Mouse (Mus musculus) hindbrain, embryonic 14.5 days (tissue): ENCODE measurements around the gene Arl6ip1. TPM values are rescaled to one million over a fixed set of nuclear protein-coding genes. Genes with fewer than 3 reads are reported as not detected.
"Not testable (repeated sequence)": the region's sequence is repeated elsewhere in the genome, so short reads cannot be mapped to it uniquely, and the experiment has no call there.

Experiments used
- ATAC-seq: fragments of 200-750 bp; cut with Nextera tagmentation; 2 replicates; pipeline ENCODE4 v1.8.0; 2017; ENCODE audit warnings: moderate number of reproducible peaks, mild to moderate bottlenecking, moderate TSS enrichment, moderate library complexity; ENCODE audit not compliant: low FRiP score
- DNase-seq: peaks from one replicate; pipeline ENCODE4 v3.0.0-alpha.2; 2015; ENCODE audit warnings: low spot score
- H3K27ac ChIP-seq: fragments of 300-500 bp; sonication (generic); 2 replicates; pipeline ENCODE4 v1.5.1; 2014; ENCODE audit warnings: mild to moderate bottlenecking, moderate library complexity
- H3K27me3 ChIP-seq: fragments of 300-500 bp; sonication (generic); 2 replicates; pipeline ENCODE4 v1.6.1; 2014; ENCODE audit warnings: mild to moderate bottlenecking, low read length, mixed read lengths; ENCODE audit not compliant: control insufficient read depth, insufficient read depth
- H3K36me3 ChIP-seq: fragments of 300-500 bp; sonication (generic); replicated peaks from 2 replicates; pipeline ENCODE4 v1.6.1; 2014; ENCODE audit not compliant: control insufficient read depth, insufficient read depth
- H3K4me1 ChIP-seq: fragments of 300-500 bp; sonication (generic); replicated peaks from 2 replicates; pipeline ENCODE4 v1.6.1; 2014; ENCODE audit warnings: antibody characterized with exemption, low read length, mixed read lengths; ENCODE audit not compliant: control insufficient read depth, insufficient read depth
- H3K4me2 ChIP-seq: fragments of 300-500 bp; sonication (generic); replicated peaks from 2 replicates; pipeline ENCODE4 v1.6.1; 2014; ENCODE audit warnings: mild to moderate bottlenecking, moderate library complexity
- H3K4me3 ChIP-seq: fragments of 300-500 bp; sonication (generic); replicated peaks from 2 replicates; pipeline ENCODE4 v1.5.1; 2014; ENCODE audit warnings: mild to moderate bottlenecking, low read length
- H3K9ac ChIP-seq: fragments of 300-500 bp; sonication (generic); 2 replicates; pipeline ENCODE4 v1.6.1; 2014
- H3K9me3 ChIP-seq: fragments of 300-500 bp; sonication (generic); 2 replicates; pipeline ENCODE4 v1.6.1; 2016; ENCODE audit warnings: low read length; ENCODE audit not compliant: control insufficient read depth
- WGBS: fragments of 180-500 bp; shearing (Covaris S2); extraction: QIAGEN DNeasy Blood & Tissue Kit; methylation state at CpG from one replicate; pipeline ENCODE4 v1.1.7; 2014; 5-methylcytosine and 5-hydroxymethylcytosine counted together
- polyA plus RNA-seq: library from polyadenylated mRNA; unstranded; fragments of >200 nt; fragmentation: Nextera tagmentation; extraction: Ambion mirVana; gene quantifications from 2 replicates; pipeline ENCODE4 v1.2.1, GENCODE M21; 2014

Gene Arl6ip1
- 403 and 404 TPM in 2 replicates for polyA plus RNA-seq

- H3K9ac ChIP-seq = peak within 1 kb of the TSS; percentile 79
- under 1% methylated on average over 39 of the region's 39 CpGs for WGBS
- peak within 1 kb of the TSS; percentile 76 for H3K4me3 ChIP-seq
- H3K4me2 ChIP-seq = peak within 1 kb of the TSS; percentile 81
- peak; percentile 98 for ATAC-seq
- peaks cover 20% of the 10 kb centered on the region for H3K36me3 ChIP-seq
- H3K27me3 ChIP-seq = no peaks in the 10 kb centered on the region
- no peaks in the 10 kb centered on the region for H3K9me3 ChIP-seq
- peak within 1 kb of the TSS; percentile 81 for H3K27ac ChIP-seq
- peaks cover 27% of the 10 kb centered on the region for H3K4me1 ChIP-seq
- peak; percentile 96 for DNase-seq
Measured at GRCm38 (mm10) chr7:118129430-118130041, at the start of gene Arl6ip1. TSS of gene Arl6ip1 (minus strand) at chr7:118129662.

GRCm38 (mm10) chr7:118175821-118176355 is 46.4 kb upstream of the Arl6ip1 start:
- Histone ChIP-seq H3K27me3 (no peaks in the 10 kb centered on the region), H3K4me1 (no peaks in the 10 kb centered on the region), H3K4me3 (no peak overlapping the region), H3K9ac (no peak overlapping the region), H3K27ac (no peak overlapping the region), H3K36me3 (peaks cover 84% of the 10 kb centered on the region), H3K4me2 (no peak overlapping the region), H3K9me3 (no peaks in the 10 kb centered on the region)
- WGBS = 87% methylated on average over 1 of the region's 1 CpGs
- ATAC-seq (no peak), DNase-seq (no peak)

GRCm38 (mm10) chr7:118170125-118170524 is 40.7 kb upstream of the Arl6ip1 start:
- WGBS = 90% methylated on average over 2 of the region's 2 CpGs
- not testable (repeated sequence) for H3K9ac ChIP-seq, DNase-seq, ATAC-seq, H3K4me2 ChIP-seq, H3K9me3 ChIP-seq, H3K4me3 ChIP-seq, H3K4me1 ChIP-seq, H3K27ac ChIP-seq, H3K27me3 ChIP-seq
- H3K36me3 ChIP-seq = peaks cover 95% of the 10 kb centered on the region

- Histone ChIP-seq H3K4me1 (no peaks in the 10 kb centered on the region), H3K4me2 (no peak overlapping the region), H3K9me3 (no peaks in the 10 kb centered on the region), H3K27ac (no peak overlapping the region), H3K9ac (no peak overlapping the region), H3K27me3 (no peaks in the 10 kb centered on the region), H3K4me3 (no peak overlapping the region), H3K36me3 (peaks cover 79% of the 10 kb centered on the region)
- WGBS = 91% methylated on average over 8 of the region's 8 CpGs
- ATAC-seq (no peak), DNase-seq (no peak)
Measured at GRCm38 (mm10) chr7:118163006-118163405, 33.5 kb upstream of the Arl6ip1 start.

GRCm38 (mm10) chr7:118160121-118160520 is 30.7 kb upstream of the Arl6ip1 start:
- H3K4me2 ChIP-seq = no peak overlapping the region
- H3K4me1 ChIP-seq = no peaks in the 10 kb centered on the region
- H3K9ac ChIP-seq = no peak overlapping the region
- no peak for ATAC-seq
- peaks cover 77% of the 10 kb centered on the region for H3K36me3 ChIP-seq
- no peaks in the 10 kb centered on the region for H3K27me3 ChIP-seq
- no peaks in the 10 kb centered on the region for H3K9me3 ChIP-seq
- DNase-seq = no peak
- no peak overlapping the region for H3K4me3 ChIP-seq
- no peak overlapping the region for H3K27ac ChIP-seq
- WGBS = 95% methylated on average over 3 of the region's 3 CpGs

GRCm38 (mm10) chr7:118156461-118156860 is 27.0 kb upstream of the Arl6ip1 start:
- Histone ChIP-seq H3K27me3 (no peaks in the 10 kb centered on the region), H3K9me3 (no peaks in the 10 kb centered on the region), H3K4me3 (no peak overlapping the region), H3K36me3 (peaks cover 92% of the 10 kb centered on the region), H3K9ac (no peak overlapping the region), H3K4me1 (no peaks in the 10 kb centered on the region), H3K27ac (no peak overlapping the region), H3K4me2 (no peak overlapping the region)
- 95% methylated on average over 7 of the region's 7 CpGs for WGBS
- no peak for DNase-seq
- ATAC-seq = no peak

GRCm38 (mm10) chr7:118154150-118154549 is 24.7 kb upstream of the Arl6ip1 start:
- no peak overlapping the region for H3K27ac ChIP-seq
- no peak overlapping the region for H3K4me3 ChIP-seq
- H3K9me3 ChIP-seq = no peaks in the 10 kb centered on the region
- no peaks in the 10 kb centered on the region for H3K4me1 ChIP-seq
- DNase-seq (no peak), ATAC-seq (no peak)
- H3K9ac ChIP-seq = no peak overlapping the region
- no peaks in the 10 kb centered on the region for H3K27me3 ChIP-seq
- 97% methylated on average over 6 of the region's 6 CpGs for WGBS
- peaks cover 86% of the 10 kb centered on the region for H3K36me3 ChIP-seq
- no peak overlapping the region for H3K4me2 ChIP-seq

GRCm38 (mm10) chr7:118143602-118144001 is 14.1 kb upstream of the Arl6ip1 start:
- Histone ChIP-seq H3K27ac (no peak overlapping the region), H3K9ac (no peak overlapping the region), H3K4me1 (no peaks in the 10 kb centered on the region), H3K9me3 (no peaks in the 10 kb centered on the region), H3K4me3 (no peak overlapping the region), H3K36me3 (peaks cover 88% of the 10 kb centered on the region), H3K27me3 (no peaks in the 10 kb centered on the region), H3K4me2 (no peak overlapping the region)
- DNase-seq (no peak), ATAC-seq (no peak)
- 86% methylated on average over 3 of the region's 3 CpGs for whole genome bisulfite sequencing

GRCm38 (mm10) chr7:118143123-118143522 is 13.7 kb upstream of the Arl6ip1 start:
- no peaks in the 10 kb centered on the region for H3K27me3 ChIP-seq
- no peak for DNase-seq
- H3K4me1 ChIP-seq = no peaks in the 10 kb centered on the region
- no peak overlapping the region for H3K27ac ChIP-seq
- H3K9ac ChIP-seq = no peak overlapping the region
- H3K4me2 ChIP-seq = no peak overlapping the region
- H3K4me3 ChIP-seq = no peak overlapping the region
- H3K36me3 ChIP-seq = peaks cover 87% of the 10 kb centered on the region
- ATAC-seq = no peak
- no peaks in the 10 kb centered on the region for H3K9me3 ChIP-seq
- 93% methylated on average over 4 of the region's 4 CpGs for WGBS
